Mouse (Mus musculus) small intestine, adult 2 months (tissue): ENCODE data around the gene Sftpa1.

Experiments used
- CTCF ChIP-seq: fragments of 200-500 bp; IDR thresholded peaks from 2 replicates; pipeline ENCODE4 v1.5.1; 2012; ENCODE audit warnings: low read depth, mild to moderate bottlenecking, control low read depth, inconsistent platforms, low read length, moderate library complexity, mixed read lengths; ENCODE audit not compliant: insufficient replicate concordance, insufficient read length; ENCODE audit errors: extremely low read depth
- POLR2A ChIP-seq: fragments of 200-500 bp; IDR thresholded peaks from 2 replicates; pipeline ENCODE4 v1.6.1; 2012; ENCODE audit warnings: low read depth, mild to moderate bottlenecking, control low read depth, inconsistent platforms, low read length, moderate library complexity

GRCm38 (mm10) chr14:41146922-41147321, 15.3 kb downstream of the Sftpa1 start:
- TF ChIP-seq POLR2A (no peak), CTCF (no peak)
